Mouse (Mus musculus): ENCODE measurements around the gene 9930111J21Rik2.
"Not testable (repeated sequence)": the region's sequence is repeated elsewhere in the genome, so short reads cannot be mapped to it uniquely, and the experiment has no call there.

9930111J21Rik2 gene

GRCm38 (mm10) chr11:49051093-49051891 is at the start of gene 9930111J21Rik2:
9930111J21Rik2 (minus strand) TSS chr11:49051242.
- not testable (repeated sequence) for DNase-seq

- no peak for DNase-seq
Measured at GRCm38 (mm10) chr11:49100409-49100808, 49.4 kb upstream of the 9930111J21Rik2 start.

DNA sequence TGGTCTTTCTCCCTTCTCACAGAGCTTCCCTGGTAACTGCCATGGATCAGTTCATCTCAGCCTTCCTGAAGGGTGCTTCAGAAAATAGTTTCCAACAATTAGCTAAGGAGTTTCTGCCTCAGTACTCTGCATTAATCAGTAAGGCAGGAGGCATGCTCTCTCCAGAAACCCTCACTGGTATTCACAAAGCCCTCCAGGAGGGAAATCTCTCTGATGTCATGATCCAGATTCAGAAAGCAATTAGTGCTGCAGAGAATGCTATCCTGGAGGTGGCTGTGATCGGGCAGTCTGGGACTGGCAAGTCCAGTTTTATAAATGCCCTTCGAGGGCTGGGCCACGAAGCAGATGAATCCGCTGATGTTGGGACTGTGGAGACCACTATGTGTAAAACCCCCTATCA is 44.3 kb upstream of the 9930111J21Rik2 start:
- no peak for DNase-seq

DNA sequence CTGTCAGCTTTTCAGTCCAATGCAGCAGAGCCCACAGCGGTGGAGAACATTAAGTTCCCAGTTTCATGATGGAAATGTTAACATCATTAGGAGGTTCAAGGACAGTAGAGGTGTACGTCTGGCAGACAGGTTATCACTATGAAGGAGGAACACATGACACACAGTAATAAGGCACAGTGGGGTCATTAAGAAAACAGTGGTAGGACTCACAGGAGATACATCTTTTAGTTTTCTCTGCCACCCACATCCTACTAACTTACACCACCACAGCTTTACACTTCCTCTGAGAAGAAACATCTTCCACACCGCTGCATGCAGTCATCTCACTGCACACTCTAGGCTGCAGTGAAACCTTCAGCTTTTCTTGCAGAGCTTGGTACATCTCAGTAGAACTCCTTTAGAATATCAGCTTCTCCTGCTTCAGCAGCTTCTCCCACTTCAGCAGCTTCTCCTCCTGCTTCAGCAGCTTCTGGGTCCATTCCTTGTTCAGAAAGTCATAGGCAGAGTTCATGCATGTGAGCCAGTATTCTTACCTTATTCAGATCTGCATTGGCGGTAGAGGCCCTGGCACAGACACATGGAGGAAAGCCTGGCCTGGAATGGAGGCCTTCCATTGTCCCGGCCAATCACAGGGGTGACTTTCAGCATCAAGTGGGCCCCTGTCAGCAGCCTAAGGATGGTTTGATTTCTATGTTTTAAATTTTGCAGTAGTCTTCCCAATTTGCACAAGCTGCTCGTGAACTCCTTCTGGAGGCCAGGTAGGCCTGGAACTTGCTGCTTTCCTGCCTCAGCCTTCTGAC is 43.0 kb upstream of the 9930111J21Rik2 start:
- DNase-seq: no peak

DNA sequence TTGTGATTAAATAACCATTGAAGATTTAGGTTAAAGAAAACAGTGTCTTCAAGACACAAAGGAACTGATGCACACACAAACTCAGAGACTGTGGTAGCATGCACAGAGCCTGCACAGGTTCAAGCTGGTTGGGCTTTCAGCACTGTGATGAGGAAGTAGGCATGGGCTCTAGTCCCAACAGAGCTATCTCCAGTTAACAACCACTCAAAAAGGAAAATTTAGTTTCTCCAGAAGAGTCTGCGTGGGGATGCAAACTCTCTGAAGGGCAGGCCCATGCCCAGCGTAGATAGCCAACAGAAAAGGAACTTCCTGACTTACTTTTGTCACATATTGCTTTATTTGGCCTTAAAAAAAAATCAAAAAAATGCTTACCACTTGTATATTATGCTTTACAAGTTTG is 41.7 kb upstream of the 9930111J21Rik2 start:
- DNase-seq: no peak

GRCm38 (mm10) chr11:49092053-49092586 is 41.1 kb upstream of the 9930111J21Rik2 start:
- DNase-seq: no peak

GRCm38 (mm10) chr11:49091171-49091570 is 40.1 kb upstream of the 9930111J21Rik2 start:
- no peak for DNase-seq

GRCm38 (mm10) chr11:49090551-49090950 is 39.5 kb upstream of the 9930111J21Rik2 start:
- DNase-seq: no peak

GRCm38 (mm10) chr11:49089735-49090507 is 38.9 kb upstream of the 9930111J21Rik2 start:
- DNase-seq: no peak

GRCm38 (mm10) chr11:49088990-49089652 is 38.1 kb upstream of the 9930111J21Rik2 start:
- DNase-seq: no peak

GRCm38 (mm10) chr11:49087830-49088616 is 37.0 kb upstream of the 9930111J21Rik2 start:
- DNase-seq: no peak

DNA sequence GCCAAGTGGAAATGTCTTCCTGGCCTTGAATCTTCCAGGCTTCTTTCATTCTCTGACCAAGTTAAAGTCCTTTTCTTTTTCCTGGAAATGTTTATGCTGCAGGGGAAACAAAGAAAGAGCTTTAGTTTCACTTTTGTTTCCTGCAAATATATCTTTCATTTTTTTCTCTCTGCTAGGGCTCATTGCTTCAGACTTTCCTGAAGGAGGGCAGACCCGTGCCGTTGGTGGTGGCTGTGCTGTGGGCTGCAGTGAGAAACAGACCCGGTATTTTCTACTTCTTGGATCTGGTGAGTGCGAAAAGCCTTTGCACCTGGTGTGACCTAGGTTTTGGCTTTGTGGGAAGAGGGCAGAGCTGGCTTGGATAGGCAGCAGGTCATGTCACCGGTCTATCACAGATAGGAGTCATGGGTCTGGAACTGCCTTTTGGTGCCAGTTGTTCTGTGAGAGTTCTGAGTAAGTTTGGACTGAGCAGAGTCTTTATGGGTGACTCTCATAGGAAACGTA is 35.9 kb upstream of the 9930111J21Rik2 start:
- DNase-seq: no peak

- no peak for DNase-seq
Measured at GRCm38 (mm10) chr11:49084875-49085274, 33.8 kb upstream of the 9930111J21Rik2 start.

DNA sequence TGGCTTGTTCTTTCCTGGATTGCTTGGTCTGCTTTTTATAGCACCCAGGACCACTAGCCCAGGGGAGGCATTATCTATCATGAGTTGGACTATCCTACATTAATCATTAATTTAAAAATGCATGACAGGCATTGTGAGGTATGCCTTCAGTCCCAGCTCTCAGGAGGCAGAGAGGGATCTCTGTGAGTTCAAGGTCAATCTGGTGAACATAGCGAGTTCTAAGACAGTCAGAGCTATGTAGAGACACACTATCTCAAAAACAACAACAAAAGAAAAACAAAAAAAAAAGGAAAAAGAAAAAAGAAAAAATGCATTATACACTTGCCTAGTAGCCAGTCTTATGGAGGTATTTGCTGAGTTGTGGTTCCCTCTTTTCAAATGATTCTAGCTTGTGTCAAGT is 33.3 kb upstream of the 9930111J21Rik2 start:
- no peak for DNase-seq

- no peak for DNase-seq
Measured at GRCm38 (mm10) chr11:49083808-49084207, 32.8 kb upstream of the 9930111J21Rik2 start.

DNA sequence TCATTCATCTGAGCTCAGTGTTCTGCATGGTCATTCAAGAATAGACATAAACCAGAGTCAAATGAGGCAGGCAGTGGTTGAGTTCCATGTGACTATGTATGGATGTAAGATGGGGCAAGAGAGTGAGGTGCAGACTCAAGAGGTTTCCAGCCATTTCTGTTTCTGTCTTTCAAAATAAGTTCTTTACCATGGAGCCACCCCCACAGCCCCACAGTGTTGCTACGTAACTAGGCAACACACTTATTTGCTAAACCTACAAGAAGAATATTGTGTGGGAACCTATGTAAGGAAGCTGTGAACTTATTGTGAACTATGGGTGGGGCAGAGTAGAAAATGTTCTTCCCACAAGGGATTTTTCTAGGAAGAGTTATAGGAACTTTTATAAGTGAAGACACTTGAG is 32.1 kb upstream of the 9930111J21Rik2 start:
- DNase-seq: no peak

GRCm38 (mm10) chr11:49081886-49082285 is 30.8 kb upstream of the 9930111J21Rik2 start:
- no peak for DNase-seq

GRCm38 (mm10) chr11:49081356-49081755 is 30.3 kb upstream of the 9930111J21Rik2 start:
- no peak for DNase-seq

GRCm38 (mm10) chr11:49080636-49081035 is 29.6 kb upstream of the 9930111J21Rik2 start:
- DNase-seq: no peak

GRCm38 (mm10) chr11:49078719-49079118 is 27.7 kb upstream of the 9930111J21Rik2 start:
- DNase-seq: no peak

DNA sequence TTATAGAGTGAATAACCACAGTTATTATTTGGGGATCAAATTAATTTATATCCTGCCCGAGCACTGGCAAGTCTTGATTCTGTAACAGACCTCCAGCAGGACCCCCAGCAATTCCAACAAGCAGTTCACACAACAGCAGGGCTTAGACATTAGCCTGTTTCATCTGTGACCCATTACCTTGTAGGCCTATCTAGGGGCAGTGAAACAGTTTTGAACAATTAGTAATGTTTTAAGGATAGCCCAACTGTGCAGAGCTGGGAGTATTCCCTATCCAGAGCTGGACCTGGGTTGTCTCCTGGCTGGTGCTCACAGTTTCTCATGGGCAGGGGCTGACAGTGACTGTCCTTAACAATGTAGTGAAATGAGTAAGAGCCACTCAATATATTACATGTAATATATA is 26.0 kb upstream of the 9930111J21Rik2 start:
- DNase-seq: no peak
